Mouse (Mus musculus) kidney, postnatal 36 days (tissue): Measurements from ENCODE around the gene Pfdn4.
A peak's percentile ranks its signal among the peaks of the same experiment; 100 is the strongest.

ENCODE experiments used
- DNase-seq, 2 experiments: peaks; one replicate each; pipeline ENCODE4 v3.0.0; 2021 to 2022; ENCODE audit warnings: mixed read lengths in 2 of 2

Gene Pfdn4

DNA sequence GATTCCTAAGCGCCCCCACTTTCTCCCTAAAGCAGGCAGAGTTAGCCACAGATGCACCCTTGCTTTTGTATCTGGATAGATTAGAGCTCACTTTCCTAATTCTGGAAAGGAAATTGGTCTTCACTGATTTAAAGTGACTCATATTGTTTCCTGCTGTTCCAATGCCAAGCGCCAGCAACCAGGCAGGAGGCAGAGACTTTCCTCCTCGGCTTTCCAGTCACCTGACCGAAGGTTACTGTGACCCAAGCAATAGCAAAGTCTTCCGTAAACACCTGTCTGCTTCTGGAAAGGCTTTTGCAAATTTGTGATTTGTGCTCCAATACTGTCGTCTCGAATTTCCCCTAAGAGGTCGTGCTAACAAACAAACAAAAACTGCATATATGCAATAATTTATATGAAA, 1.8 kb downstream of the Pfdn4 start:
- DNase-seq, result peak; percentile 51 to 59

DNA sequence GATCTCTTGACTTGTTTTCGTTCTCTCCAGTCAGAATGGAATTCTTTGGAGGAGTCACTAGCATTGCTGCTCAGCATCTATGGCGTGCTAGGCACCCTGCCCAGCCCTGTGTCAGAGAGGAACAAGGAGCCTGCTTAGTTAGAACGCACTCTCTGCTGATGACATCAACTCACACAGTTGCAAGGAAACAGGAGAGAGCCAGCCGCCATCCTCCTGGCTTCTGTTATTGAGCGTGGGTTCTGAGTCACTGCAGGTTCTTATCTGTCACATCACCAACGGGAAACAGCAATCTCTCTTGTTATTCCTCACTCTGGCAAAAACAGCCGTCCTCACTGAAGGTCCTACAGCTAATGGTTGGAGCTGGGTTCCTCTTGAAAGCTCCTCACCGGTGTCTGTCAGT, 7.1 kb downstream of the Pfdn4 start:
- DNase-seq, result no peak

DNA sequence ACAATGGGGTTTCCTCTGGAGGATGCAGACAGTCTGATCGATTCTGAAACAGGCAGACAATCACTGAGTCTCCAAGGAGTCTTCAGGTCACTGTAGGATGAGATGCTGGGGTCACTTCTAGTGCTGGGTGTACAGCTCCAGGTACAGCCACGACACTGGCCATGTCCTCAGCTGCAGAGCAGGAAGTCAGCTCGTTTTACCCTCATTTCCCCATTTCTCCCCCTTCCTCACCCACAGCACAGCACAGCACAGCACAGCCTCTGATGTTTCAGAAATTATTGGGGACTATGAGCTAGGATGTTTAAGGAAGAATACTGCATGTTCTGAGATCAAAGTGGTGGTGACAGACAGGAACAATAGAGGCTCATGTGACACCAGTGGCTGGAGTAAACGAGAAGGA, 7.8 kb downstream of the Pfdn4 start:
- DNase-seq, result no peak

DNA sequence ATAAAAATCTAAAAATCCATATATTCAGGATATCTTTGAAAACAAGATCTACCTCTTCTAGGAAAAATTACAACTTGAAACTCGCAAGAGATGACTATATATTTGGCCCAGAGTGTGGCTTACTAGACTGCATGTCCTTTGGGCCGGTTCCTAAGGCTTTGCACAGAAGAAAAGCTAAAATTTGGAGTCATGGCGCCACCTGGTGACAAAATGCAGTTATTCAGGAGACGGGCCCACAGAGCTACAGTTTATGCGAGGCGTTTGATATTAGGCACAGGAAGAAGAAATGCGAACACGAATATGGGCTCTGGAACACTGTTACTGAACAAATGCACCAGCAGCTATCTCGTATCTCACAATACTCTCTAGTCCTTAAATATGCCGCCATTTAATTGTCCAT, 11.5 kb downstream of the Pfdn4 start:
- peak; percentile 84 to 91 for DNase-seq

DNA sequence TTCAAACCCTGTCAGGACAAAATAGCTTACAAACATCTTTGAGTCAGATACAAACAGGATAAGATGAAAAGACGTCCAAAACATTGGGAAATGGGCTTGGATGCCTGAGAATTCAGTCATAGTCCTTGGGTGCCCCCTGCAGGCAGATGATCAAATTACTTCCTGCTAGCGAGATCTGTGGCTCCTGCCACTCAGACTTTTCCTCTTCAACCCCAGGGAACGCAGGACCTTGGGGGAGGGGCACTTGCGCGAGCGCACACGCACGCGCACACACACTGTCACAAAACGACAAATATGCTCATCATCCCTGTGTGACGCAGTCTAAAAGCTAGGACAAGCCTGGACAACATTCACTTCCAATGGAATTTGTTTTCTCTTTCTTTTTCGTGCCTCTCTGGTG, 12.6 kb downstream of the Pfdn4 start:
- DNase-seq, result peak; percentile 92 to 98

DNA sequence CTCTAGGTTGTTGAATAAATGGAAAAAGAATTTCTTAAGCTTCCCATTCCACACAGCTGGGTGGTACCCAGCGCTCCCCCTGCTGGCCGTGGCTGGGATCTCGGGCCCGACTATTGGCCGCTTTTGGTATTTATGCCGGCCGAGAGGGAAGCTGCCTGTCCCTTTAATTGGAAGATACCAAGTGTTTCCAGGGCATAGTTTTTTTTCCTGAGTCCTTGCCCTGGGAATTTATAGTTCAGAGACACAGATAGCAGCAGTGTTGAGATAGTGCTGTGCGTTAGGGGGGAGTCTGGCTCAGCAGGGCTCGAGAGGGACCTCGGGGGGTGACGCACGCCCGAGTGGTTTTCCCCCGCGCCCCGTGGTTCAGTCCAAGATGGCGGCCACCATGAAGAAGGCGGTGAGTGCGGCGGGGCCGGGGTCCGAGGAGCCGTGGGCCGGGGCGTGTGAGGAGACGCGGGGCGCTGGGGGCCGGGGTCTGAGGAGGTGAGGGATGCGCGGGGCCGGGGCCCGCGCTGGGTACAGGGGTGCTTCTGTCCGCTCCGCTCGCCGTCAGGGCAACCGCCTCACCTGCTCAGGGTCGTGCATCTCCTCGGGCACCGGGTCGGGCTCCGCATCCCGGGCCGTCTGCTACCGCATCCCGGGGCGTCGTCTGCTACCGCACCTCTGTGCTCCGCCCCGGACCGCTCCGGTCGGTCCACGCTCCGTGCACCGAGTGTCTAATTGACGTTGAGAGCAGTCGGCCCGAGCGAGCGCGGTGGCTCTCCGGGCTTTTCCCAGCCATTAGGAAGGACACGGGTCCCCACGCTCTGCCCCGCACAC, 15.1 kb downstream of the Pfdn4 start:
- peak; percentile 92 to 96 for DNase-seq

DNA sequence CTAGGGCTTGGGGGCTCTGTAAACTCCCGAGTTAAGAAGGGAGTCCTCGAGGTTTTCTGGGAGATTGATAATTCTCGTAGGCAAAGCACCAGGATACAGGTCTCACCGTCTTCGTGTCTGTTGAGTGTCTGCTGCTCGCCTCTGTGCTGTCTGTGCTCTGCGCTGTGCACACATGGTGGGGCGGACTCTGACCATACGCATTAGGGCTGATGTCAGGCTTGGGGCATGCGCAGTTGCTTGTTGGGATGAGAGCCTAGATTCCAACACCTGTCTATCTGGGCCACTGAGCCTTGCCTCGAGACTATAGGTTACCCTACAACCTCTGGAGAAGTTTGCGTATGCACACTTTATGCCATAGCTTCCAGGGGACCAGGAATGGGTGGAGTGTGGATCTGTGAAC, 17.5 kb downstream of the Pfdn4 start:
- DNase-seq, result no peak

DNA sequence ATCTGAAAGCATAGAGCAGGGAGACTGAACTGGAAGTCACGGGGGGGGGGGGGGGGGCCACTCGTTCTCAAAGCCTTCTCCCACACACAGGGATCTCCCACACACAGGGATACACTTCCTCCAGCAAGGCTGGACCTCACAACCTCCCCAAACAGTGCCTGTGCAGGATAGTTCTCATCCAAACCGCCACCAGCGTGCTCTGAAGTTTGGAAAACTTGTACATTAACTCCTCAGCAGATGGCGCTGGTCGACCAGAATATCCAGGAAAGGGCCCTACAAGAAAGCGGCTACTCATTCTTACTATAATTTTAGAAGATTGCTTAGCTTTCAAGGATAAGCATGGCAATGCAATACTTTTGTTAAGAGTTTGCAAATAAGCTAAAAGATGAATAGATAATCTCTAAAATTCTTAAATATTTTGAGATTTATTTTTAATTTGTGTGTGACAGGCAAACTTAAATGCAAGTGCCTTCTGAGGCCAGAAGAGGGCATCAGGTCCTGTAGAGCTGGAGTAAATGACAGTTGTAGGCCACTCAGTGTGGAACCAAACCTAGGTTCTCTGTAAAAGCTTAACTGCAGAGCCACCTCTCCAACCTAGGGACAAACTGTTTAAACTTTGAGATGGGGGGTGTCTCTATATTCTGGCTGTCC, 24.2 kb downstream of the Pfdn4 start:
- DNase-seq, result peak; percentile 56 to 83

DNA sequence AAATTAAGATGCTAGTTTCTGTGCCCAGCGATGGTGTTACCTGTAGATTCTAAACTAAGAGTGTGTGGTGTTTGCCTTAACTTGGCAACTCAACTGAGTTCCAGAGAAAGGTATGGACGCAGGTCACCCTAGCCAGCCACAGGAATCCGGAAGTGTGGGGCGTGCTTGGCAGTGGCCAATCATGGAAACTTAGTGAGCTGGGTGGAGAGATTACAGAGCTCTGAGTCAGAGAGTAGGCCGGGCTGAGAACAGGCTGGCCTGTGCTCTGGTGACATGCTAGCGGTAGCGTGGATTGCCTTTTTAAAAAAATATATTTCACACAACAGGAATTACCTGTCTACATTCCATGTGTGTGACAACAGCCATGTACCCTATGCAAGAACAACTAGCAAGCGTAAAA, 30.3 kb downstream of the Pfdn4 start:
- DNase-seq, result peak in 1 of 2 experiments; percentile 22

DNA sequence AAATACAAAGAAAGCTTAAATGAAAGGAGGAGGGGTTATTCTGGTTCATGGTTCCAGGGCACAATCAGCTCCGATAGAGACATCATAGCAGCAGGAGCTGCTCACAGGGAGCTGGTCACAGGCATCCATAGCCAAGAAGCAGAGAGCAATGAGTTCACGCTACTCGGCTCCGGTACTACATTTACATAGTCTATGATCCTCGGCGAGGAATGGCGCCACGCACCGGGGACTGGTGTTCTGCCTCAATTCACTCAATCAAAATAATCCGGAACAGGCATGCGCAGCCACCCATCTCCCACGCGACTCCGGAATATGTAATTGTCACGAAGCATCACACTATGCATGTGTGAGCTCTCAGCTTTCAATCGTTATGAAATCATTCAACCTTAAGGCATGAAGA, 31.8 kb downstream of the Pfdn4 start:
- DNase-seq, result peak in 1 of 2 experiments; percentile 28

DNA sequence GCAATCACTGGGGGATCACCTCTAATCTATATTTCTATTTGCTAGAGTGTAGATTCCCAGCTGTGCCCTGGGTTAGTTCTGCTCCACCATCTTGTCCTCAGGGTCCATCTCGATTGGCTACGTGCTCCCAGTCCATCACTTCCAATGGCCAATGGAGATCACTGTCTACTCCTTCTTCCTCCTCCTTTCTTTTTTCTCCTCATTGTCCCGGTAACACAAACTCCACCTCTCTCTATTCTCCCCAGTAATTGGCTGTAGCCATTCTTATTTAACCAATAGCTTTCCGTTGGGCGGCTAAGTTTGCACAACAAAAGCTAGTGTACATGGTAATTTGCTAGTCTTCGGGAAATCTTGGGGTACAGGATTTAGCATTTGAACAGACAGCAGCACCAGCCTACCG, 33.5 kb downstream of the Pfdn4 start:
- DNase-seq, result no peak

DNA sequence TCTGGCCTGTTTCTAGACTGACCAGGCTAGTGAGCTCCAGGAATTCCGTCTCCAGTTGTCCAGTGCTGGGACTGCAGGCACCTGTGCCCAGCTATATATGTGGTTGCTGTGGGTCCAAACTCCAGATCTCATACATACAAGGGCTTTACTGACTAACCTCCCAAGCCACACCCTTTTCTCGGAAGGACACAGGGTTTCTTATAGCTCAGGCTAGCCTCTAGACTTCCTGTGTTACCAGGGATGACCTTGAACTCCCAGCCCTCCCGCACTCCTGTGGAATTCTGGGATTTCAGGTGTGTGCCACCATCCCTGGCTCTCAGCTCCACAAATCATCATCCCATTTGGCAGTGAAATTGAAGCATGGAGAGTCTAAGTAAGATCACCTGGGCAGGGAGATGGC, 34.0 kb downstream of the Pfdn4 start:
- DNase-seq, result no peak

DNA sequence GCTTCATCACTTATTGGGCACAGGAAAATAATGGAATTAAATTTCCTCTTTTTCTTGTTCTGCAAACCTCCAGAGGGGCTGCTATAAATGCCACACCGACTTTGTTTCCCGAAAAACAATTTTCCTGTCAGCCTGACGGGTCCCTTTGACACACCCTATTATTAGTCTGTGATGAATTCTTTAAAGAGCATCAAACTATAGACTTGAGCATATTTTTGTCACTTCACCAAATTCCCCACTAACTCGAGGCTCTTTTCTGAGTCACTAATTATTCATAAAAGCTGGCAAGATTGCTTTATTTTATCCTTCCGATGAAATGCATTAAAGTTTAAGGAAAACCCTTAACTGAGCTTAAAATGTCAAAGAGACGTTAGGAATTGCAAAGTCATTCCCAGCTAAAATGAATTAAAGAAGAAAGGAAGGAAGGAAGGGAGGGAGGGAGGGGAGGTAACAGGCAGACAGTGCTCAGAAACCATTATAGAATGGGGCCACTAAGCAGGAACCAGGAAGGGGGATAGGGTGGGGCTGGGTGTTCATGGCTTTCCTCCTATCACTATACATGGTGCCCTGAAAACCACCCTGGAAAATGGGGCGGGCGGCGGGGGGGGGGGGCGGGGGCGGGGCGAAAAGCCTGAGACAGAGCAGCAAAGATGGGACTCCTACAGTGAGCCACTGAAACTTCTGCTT, 38.0 kb downstream of the Pfdn4 start:
- DNase-seq, result no peak

DNA sequence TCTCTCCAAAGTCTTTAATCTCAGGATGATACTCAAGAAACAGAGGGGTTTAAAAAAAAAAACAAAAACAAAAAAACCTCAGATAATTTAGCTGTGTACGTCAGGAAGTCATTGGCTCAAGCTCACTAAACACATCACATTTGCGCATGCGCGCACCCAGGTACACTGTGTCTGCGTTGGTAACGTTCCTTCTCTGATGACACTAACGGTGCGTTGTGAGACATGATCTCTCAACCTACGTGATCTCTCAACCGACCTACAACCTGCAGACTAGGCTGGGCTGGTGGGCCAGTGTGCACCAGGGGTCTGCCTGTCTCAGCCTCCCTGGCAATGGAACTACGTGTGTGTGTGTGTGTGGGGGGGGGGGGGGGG, 38.6 kb downstream of the Pfdn4 start:
- no peak for DNase-seq

DNA sequence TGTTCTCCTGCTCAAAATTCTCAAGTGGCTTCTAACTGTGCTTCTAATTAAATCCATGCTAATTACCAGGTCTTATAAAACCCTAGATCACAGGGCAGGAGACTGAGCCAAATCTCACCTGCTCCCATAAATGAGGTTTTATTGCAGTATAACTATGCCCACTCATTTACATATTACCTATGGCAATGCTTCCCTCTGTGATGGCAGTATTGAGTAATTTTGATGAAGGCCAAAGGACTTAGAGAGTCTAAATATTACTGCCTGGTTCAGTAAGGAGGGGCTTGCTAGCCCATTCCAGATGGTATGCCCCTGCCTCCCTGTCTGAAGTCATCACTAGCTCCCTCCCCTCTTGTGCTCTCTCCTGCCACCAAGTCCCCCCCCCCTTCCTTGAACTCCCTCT, 39.6 kb downstream of the Pfdn4 start:
- no peak for DNase-seq

DNA sequence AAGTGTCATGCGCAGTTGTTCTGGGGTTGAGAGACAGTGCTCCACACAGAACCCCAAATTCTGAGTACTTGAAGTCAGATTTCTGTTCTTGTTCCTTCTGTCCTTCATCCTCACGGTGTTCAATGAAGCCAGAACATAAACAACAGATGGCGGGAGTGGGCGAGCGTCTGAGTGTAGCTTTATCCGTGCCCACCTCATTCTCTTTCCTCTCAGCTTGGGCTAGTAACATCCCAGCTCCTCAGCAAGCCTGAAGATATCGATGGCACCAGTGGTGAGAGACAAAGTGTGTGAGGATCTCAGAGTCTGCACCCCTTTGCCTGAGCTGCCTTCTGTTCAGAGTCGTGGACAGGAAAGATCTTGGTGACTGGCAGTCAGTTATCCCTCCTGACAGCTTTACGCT, 43.0 kb downstream of the Pfdn4 start:
- DNase-seq, result no peak

DNA sequence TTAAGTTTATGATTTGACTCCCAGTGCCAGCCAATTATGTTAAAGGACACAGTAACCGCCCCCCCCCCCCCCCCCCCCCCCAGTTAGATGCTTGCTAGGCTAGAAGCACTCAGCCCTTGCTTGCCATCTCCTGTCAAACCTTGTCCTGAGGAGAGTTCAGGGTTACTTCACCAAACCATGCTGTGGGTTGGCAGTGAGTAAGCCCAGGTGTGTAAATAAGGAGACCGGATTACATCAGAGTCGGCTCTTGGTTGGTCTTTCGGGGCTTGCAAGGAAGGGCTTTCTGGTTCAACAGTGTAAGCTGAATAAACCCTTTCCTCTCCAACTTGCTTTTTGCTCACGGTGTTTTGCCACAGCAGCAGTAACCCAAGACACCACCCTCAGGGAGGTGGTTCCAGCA, 47.4 kb downstream of the Pfdn4 start:
- DNase-seq, result no peak

DNA sequence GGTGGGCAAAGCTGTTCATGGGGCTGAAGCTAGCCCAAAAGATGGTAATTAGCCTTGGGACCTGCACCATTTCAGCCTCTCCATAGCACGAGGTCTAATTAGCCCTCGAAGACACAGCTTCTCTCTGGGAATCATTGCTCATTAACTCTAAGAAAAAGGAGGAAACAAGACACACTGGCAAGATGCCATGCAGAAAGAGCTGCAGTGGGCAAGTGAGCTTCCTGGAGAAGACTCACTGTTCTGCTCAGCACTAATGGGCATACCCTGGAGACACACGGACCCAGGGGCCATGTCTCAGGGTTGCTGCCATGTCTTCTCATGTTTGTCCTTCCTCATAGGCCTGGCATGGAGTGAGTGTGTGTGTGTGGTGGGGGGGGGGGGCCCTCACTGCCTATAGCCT, 47.9 kb downstream of the Pfdn4 start:
- peak; percentile 24 to 57 for DNase-seq

DNA sequence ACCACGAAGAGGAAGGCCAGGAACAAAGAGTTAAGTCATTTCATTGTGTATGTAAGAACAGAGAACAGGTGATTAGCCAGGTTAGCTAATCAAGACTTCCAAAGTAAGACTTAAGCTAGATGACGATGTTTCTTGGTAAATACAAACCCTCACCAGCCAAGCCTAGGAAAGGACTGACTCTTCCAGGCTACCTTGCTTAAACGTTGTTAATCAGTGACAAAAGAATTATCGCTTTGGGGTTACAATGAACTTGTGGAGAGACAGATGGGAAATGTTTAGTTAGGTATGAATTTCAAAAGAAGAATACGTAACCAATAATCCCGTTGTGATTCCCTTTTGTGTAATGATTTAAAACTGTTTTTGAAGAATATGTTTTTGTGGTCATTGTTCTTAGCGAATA, 48.7 kb downstream of the Pfdn4 start:
- DNase-seq, result peak in 1 of 2 experiments; percentile 15

DNA sequence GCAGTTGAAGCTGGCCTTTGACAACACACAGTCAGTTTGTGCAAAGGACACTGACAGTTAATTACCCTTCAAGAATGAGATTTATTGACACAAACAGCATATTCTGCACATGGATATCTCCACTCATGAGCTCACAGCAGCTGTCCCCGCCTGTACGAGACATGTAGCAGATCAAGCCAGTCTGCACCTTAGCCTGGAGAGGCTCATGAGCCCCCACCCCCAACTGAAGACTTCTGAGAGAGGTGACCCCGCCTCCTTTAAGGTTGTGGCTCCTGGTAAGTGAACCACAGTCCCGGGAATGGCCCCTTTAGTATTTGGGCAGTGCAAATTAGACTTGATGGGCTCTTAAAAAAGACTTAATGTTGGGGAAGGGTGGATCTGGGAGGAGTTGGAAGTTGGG, 49.5 kb downstream of the Pfdn4 start:
- DNase-seq, result no peak

DNA sequence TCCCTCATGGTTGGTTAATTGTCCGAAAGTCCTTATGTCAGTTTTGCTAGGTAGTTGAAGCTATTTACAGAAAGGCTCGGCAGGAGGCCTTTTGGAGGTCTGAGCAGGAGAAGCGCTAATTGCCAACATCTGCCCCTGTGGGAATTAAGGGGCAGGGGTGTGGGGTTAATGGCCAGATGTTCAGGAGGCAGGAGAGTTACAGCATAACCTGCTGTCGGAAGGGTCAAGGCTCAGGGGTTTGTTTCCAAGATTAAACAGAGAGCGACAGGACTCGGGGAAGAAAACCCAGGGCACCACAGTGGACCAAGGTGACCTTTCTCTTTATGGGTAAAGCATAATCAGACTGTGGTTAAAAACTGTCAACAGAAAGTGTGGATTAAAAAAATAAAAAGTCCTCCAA, 51.3 kb downstream of the Pfdn4 start:
- DNase-seq, result peak; percentile 30 to 42

DNA sequence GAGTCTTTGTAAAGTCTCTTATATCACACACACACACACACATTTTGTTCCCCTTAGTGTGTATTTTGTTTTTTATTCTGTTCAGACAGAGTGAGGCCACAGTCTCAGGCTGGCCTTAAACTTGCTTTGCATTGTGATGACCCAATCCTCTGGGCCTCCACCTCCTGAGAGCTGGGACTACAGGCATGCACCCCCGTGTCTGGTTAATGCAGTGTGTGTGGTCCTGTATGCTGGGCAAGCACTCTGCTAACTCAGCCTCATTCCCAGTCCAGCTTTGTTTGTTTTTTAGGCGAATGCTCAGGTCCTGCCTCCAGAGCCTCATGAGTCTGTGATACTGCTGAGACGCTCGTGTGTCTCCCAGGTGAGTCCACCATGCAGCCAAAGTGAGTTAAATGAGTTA, 51.8 kb downstream of the Pfdn4 start:
- peak in 1 of 2 experiments; percentile 5 for DNase-seq

DNA sequence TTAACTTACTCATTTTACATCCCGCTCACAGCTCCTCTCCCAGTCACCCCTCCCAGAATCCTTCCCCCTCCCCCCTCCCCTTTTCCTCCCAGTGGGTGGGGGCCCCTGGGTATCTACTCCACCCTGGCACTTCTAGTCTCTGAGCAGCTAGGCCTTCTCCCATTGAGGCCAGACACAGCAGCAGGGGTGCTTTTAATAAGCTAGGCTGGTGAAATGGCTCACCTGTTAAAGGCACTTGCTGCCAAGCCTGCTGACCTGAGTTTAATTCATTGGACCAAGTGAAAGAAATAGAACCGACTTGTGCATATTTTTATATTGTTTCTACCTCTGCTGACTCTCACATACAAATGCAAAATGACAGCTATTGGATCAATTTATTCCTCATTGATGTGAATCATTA, 52.9 kb downstream of the Pfdn4 start:
- peak; percentile 59 to 70 for DNase-seq

DNA sequence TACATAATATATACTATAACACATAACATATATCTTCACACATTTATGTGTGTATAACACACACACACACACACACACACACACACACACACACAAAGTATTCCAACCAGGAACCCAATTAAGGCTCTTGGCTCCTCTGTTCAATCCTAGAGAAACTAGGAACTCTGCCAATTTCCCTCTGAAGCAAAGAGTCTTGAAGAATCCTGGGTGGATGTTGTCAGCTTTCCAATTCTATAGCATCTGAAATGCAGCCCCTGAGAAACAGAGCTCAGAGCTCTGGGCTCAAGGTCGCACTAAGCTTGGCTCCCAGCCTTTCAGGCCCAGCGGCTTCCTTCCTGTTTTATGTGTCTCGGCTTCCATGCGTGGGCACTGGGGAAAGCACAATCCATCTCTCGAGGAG, 54.0 kb downstream of the Pfdn4 start:
- peak in 1 of 2 experiments; percentile 16 for DNase-seq
